Mouse (Mus musculus): ENCODE measurements around the gene Itgb5.

Gene Itgb5

GRCm38 (mm10) chr16:33829301-33829831, at the start of gene Itgb5:
Gene Itgb5 (plus strand): TSS chr16:33829665.
- DNase-seq (ENCODE audit: low read depth), result peak; percentile 73

DNA sequence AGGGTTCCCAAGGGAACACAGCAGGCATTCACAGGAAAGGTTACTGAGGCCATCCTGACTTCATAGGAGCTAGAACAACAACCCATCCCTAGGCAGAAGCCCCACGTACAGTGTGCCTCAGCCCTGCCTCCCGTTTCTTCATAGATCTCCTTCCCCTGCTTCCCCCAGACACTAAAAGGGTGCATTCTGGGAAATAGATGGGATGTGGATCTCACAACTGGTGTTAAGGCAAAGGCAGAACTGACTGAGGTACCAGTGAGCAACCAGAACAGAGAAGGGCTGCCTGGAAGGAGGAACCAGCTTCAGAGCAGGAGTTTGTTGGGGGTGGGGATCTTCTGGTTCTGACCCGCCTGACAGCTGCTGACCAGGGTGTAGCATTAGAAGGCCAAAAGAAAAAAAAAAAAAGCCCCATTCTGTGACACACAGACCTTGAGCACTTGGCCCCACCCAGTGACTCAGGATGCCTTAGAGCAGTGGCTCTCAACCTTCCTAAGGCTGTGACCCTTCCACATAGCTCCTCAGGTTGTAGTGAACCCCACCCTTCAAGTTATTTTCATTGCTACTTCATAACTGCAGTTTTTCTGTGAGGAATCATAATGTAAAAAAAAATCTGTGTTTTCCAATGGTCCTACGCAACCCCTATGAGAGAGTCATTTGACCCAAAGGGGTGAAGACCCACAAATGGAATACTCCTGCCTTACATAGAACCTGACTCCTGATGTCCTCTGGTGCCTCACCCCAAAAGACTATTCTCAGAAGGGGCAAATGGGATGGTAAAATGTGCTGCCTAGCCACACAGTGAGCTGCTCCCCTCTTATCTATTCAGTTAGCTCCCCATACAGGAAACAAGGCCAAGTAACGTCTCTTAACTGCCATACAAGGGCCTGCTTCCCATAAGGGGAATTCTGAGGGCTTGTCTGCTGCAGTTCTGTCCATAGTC, 47.4 kb upstream of the Itgb5 start:
- DNase-seq (ENCODE audit: low read depth), result peak; percentile 12

DNA sequence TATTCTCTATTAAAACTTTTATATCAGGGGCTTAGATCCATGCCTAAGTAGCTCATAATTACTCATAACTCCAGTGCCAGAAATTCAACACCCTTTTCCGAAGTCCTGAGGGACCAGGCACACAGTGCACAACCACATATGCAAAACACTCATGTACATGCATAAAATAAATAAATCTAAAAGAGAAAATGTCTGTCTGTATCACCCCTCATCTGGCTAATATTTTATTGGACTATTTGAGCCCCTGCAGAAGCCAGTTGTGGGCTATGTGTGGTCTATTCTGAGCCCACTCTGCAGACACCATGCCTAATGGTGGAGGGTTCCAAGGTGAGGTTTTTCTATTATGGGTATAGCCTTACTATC, 46.8 kb upstream of the Itgb5 start:
- no peak for DNase-seq (ENCODE audit: low read depth)

DNA sequence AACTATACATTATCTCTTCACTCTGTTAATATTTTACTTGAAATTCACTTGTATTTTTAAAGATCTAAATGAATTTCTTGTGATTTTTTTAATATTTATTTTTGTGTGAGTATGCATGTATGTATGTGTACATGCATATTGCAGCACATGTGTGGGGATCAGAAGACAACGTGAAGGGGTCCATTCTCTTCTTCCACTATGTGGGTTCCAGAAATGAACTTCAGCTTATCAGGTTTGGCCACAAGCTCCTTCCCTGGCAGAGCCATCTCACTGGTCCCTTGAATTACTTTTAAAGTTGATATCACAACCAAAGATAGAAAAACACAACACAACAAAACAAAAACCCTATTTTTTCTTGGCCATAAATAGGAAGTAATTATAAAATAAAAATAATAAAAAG, 44.9 kb upstream of the Itgb5 start:
- no peak for DNase-seq (ENCODE audit: low read depth)

- DNase-seq (ENCODE audit: low read depth), result no peak
These were observed 44.3 kb upstream of the Itgb5 start for GRCm38 (mm10) chr16:33785092-33785704.

GRCm38 (mm10) chr16:33786657-33787390, 42.6 kb upstream of the Itgb5 start:
- DNase-seq (ENCODE audit: low read depth), result no peak

- no peak for DNase-seq (ENCODE audit: low read depth)
These were observed 35.3 kb upstream of the Itgb5 start, which contains the start of gene Muc13 for GRCm38 (mm10) chr16:33793846-33794791. Gene Muc13 (plus strand): TSS chr16:33794037.

- DNase-seq (ENCODE audit: low read depth), result no peak
These were observed 34.4 kb upstream of the Itgb5 start for GRCm38 (mm10) chr16:33795106-33795505.

- no peak for DNase-seq (ENCODE audit: low read depth)
These were observed 33.6 kb upstream of the Itgb5 start for GRCm38 (mm10) chr16:33795887-33796286.

- DNase-seq (ENCODE audit: low read depth), result no peak
These were observed 32.7 kb upstream of the Itgb5 start for GRCm38 (mm10) chr16:33796756-33797155.

DNA sequence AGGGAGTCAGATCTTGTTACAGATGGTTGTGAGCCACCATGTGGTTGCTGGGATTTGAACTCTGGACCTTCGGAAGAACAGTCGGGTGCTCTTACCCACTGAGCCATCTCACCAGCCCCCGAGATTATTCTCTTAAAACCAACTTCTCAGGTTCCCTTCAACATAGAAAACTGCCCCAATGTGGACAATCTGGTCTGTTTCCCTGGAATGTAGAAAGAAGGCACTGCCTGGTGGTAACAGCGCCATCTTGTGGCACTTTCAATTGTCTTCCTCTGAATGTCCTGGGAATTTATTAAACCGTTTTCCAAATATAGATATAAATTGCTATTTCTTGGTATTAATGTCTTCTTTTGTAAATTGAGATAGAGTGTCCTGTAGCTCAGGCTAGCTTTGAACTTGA, 31.6 kb upstream of the Itgb5 start:
- peak; percentile 83 for DNase-seq (ENCODE audit: low read depth)

DNA sequence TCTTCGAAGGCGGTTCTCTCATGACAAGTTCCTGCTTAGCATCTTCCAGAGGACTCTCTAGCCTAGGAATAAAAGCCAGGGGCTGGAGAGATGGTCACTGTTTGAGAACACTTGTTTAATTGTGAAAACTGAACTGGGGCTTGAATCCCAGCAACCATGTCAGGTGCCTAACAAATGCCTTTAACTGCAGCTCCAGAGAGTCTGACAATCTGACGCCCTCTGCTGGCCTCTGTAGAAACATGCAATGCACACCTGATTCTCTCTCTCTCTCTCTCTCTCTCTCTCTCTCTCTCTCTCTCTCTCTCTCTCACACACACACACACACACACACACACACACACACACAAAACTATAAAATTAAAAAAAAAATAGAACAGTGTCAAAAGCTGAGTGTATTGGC, 19.5 kb upstream of the Itgb5 start:
- DNase-seq (ENCODE audit: low read depth), result peak; percentile 29

DNA sequence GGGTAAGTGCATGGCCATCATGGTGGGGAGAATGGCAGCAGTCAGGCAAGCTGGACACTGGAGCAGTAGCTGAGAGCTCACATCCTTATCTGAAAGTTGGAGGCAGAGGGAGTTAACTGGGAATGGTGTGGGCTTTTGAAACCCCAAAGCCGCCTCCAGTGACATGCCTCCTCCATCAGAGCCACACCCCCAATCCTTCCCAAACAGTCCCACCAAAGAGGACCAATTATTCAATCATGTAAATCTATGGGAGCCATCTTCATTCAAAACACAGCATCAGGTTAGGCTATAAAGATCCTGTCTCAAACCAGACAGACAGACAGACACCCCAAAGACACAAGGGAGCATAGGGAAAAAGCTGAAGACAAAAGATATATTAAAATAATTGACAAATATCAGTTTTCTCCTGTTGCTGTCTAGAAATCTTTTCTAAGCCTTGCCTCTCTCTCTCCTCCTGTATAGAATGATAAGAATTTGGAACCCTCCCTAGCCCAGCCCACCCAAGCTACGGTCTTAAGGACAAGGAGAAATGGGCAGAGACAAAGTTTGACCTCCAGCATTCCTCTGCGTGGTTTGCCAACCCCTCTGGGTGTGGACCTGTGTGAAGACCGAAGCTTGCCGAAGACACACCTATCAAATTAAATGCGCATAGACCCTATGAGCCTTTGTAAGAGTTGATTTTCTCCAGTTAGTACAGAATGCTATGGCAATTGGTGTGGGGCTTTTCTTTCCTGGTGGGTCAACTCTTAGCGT, 10.9 kb upstream of the Itgb5 start:
- DNase-seq (ENCODE audit: low read depth), result no peak

DNA sequence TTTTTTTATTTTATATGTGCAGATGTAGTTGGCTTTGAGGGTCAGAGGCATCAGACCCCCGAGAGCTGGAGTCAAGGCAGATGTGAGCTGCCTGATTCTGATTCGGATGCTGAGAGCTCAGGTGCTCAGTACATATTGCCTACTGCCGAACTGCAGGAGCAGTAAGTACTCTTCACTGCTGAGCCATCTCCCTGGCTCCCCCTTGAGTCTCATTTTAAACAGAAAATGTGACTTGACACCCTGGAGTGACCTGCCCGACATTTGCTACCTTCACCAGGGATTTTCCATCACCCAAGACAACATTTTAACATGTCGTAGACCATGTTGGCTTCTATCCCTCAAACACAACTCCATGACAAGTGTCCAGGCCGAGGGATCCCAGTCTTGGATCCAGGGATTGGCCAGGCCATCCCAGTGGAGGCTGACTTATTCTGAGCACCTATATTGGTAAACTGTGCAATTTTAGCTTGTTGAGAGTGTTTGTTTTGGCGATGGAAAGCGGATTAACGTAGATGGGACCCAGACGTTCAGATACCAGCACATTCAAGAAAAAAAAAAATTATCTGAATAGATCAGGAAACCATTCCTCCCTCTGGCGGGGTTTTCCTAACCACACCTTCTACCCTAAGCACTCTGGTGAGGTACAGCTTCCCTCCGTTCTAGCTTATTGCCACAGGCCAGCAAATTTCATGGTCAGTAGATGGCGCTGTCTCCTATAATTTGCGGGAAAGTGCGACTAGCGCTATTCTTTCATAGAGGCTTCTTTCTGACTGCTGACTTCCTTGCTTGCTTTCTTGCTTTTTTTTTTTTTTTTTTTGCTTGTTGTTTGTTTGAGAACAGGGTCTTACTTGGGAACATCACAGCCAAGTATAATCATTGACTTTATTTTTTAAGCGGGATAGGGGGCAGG, 8.9 kb upstream of the Itgb5 start:
- DNase-seq (ENCODE audit: low read depth), result peak; percentile 91

- DNase-seq (ENCODE audit: low read depth), result peak; percentile 4
These were observed 4.9 kb upstream of the Itgb5 start for GRCm38 (mm10) chr16:33824603-33825002.

GRCm38 (mm10) chr16:33828496-33828895, 969 bp upstream of the Itgb5 start:
- no peak for DNase-seq (ENCODE audit: low read depth)

DNA sequence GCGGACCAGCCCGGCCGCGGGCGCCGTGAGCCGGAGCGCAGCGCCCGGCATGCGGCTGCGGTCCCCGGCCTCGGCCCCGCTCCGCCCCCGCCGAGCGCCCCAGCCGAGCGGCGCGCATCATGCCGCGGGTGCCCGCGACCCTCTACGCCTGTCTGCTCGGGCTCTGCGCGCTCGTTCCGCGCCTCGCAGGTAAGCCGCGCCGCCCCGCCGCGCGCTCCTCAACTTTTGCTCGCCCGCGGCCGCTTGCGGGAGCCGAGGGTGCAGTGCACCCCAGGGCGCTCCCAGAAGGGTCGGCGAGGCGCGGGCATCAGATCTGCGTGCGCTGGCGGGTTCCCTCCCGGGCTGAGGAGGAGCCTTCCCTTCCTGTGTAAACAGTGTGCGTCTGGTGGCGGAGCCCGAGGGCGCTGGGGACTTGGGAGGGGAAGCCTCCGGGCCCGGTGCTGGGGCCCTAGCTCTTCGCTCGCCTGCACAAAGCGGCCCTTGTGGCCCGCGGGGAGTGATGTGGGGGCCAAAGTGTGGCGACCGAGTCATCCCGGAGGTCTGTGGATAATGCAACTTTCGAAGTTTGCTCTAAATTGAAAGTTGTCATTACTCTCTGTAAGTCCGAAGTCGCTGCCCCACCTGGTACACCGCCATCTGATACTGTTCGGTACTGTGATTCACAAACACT, 512 bp downstream of the Itgb5 start:
- DNase-seq (ENCODE audit: low read depth), result peak; percentile 54

DNA sequence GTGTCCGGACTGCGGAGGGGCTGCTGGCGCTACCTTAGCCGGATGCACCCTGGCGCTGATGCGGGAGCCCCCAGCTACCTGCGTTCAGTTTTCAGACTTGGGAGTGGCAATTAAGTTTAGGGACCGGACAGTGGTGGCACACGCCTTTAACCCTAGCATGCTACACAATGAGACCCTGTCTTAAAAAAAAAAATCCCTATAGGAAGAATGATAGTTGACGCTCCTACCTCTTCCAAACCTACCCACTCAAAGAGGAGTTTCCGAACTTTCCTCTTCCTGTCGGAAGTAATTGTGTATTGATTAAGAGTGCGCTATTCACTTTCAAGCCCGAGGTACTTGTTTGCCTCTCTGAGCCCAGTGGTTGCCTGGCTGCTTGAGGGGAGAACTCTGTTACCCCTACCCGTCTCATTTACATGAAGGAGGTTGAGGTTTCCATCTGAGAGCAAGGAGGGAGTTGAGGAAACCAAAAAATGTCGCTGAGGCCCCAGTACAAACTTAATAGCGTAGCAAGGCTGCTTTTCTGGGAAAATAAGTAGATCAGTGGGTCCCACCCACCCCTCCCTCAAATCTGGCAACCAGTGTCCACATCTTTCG, 1.1 kb downstream of the Itgb5 start:
- DNase-seq (ENCODE audit: low read depth), result no peak
